Mouse (Mus musculus): ENCODE results near the gene Brd7. TPM values are rescaled to one million over a fixed set of nuclear protein-coding genes. Genes with fewer than 3 reads are reported as not detected.

The Brd7 gene
- polyA plus RNA-seq, 1 experiment from 2014 or later, result 75.2 TPM

DNA sequence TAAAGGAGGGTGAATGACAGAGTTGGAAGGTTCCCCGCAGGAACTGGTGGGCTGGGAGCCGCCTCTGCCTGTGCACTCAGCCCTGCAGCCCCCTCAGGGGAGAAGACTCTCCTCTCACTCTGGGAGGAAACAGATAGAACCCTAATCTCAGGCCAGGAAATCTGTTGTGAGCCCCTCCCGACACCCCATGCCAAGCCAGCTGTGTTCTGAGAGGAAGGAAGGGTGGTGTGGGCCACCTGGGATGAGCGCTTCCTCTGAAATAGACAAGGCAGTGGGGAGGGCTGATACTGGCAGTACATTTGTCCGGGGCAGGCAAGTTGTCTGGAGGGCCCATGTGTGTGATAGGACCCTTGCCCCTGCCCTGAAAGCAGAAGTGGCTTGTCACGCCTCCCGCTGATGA is 18.5 kb upstream of the Brd7 start:
- Histone ChIP-seq H3K27ac (no peak overlapping the region), H3K4me2 (no peak overlapping the region), H3K36me3 (ENCODE audit: poor library complexity, severe bottlenecking) (no peaks in the 10 kb centered on the region), H3K27me3 (no peaks in the 10 kb centered on the region; the same call in 1 of the 2 replicates), H3K4me3 (no peak overlapping the region), H3K4me1 (peaks cover 36% of the 10 kb centered on the region), H3K9ac (no peak overlapping the region), H3K9me3 (replicated peaks) (no peaks in the 10 kb centered on the region)
- WGBS, result 81% methylated on average over 7 of the region's 7 CpGs
- ATAC-seq, result no peak

- no peaks in the 10 kb centered on the region for H3K36me3 ChIP-seq (ENCODE audit: poor library complexity, severe bottlenecking)
- no peak overlapping the region for H3K4me3 ChIP-seq
- H3K4me2 ChIP-seq, result peak overlapping the region; percentile 15; the same call in 1 of the 2 replicates
- WGBS, result 49% methylated on average over 19 of the region's 19 CpGs
- peaks cover 2% of the 10 kb centered on the region; the same call in 1 of the 2 replicates for H3K27me3 ChIP-seq
- H3K4me1 ChIP-seq, result peaks cover 28% of the 10 kb centered on the region
- peak overlapping the region; percentile 31; the same call in 1 of the 2 replicates for H3K27ac ChIP-seq
- no peaks in the 10 kb centered on the region for H3K9me3 ChIP-seq (replicated peaks)
- peak; percentile 83 for ATAC-seq
- no peak overlapping the region for H3K9ac ChIP-seq
Observed at GRCm38 (mm10) chr8:88376836-88377582, 15.0 kb upstream of the Brd7 start.

DNA sequence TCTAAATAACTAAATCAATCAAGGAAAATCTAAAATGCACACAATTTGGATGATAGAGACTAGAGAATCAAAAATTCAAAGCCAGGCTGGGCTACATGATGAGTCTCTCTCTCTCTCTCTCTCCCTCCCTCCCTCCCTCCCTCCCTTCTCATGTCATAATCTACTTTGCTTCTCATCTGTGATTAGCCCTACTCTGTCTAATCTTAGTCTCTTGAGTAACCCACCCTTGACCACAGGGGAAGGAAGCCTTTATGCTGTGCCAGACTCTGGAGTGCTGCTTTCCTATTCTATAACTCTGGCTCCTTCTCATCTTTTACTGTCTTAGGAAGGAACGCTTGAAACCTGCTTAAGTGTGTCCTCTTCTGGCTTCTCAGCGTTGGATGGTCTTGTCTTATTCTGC is 9.5 kb upstream of the Brd7 start:
- Histone ChIP-seq H3K36me3 (ENCODE audit: poor library complexity, severe bottlenecking) (no peaks in the 10 kb centered on the region), H3K4me3 (no peak overlapping the region), H3K4me1 (peaks cover 20% of the 10 kb centered on the region), H3K4me2 (no peak overlapping the region), H3K27me3 (peaks cover 6% of the 10 kb centered on the region; the same call in 1 of the 2 replicates), H3K9ac (no peak overlapping the region), H3K27ac (no peak overlapping the region), H3K9me3 (replicated peaks) (no peaks in the 10 kb centered on the region)
- no peak for ATAC-seq
- WGBS, result 92% methylated on average over 2 of the region's 2 CpGs

DNA sequence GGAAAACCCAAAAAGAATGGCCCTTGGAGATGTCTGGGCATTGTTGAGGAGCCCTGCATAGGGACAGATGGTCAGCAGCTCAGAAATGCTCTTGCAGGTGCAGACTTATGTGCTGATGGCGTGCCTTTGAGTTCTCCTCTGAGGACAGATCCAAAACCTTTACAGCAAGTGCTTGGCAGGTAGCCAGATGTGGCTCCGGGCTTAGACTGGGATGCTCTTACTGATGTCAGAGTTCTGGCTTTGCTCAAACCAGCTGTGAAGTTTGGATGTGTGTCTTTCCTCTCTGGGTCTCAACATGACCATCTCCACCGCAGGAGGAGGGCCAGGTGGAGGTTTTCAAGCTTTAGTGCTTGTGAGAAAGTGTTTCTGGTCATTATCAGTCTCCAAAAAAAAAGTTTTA is 7.8 kb upstream of the Brd7 start:
- 48% methylated on average over 3 of the region's 3 CpGs for WGBS
- no peak overlapping the region for H3K4me3 ChIP-seq
- no peak overlapping the region for H3K9ac ChIP-seq
- peaks cover 8% of the 10 kb centered on the region; the same call in 1 of the 2 replicates for H3K4me1 ChIP-seq
- no peak for ATAC-seq
- no peak overlapping the region for H3K27ac ChIP-seq
- H3K9me3 ChIP-seq (replicated peaks), result no peaks in the 10 kb centered on the region
- H3K4me2 ChIP-seq, result no peak overlapping the region
- peaks cover 12% of the 10 kb centered on the region; the same call in 1 of the 2 replicates for H3K27me3 ChIP-seq
- H3K36me3 ChIP-seq (ENCODE audit: poor library complexity, severe bottlenecking), result no peaks in the 10 kb centered on the region

- Histone ChIP-seq H3K36me3 (ENCODE audit: poor library complexity, severe bottlenecking) (no peaks in the 10 kb centered on the region), H3K27me3 (peaks cover 12% of the 10 kb centered on the region; the same call in 1 of the 2 replicates), H3K4me2 (no peak overlapping the region), H3K4me1 (peaks cover 8% of the 10 kb centered on the region; the same call in 1 of the 2 replicates), H3K4me3 (no peak overlapping the region), H3K9ac (no peak overlapping the region), H3K27ac (no peak overlapping the region), H3K9me3 (replicated peaks) (no peaks in the 10 kb centered on the region)
- ATAC-seq, result no peak
- whole genome bisulfite sequencing, result 20% methylated on average over 6 of the region's 6 CpGs
Observed at GRCm38 (mm10) chr8:88369221-88369620, 7.2 kb upstream of the Brd7 start.

GRCm38 (mm10) chr8:88362446-88363150 is 604 bp upstream of the Brd7 start:
- 38% methylated on average over 11 of the region's 11 CpGs for WGBS
- Histone ChIP-seq H3K4me3 (peak overlapping the region; percentile 99), H3K27ac (no peak overlapping the region), H3K27me3 (peaks cover 5% of the 10 kb centered on the region; the same call in 1 of the 2 replicates), H3K4me1 (peaks cover 25% of the 10 kb centered on the region), H3K9me3 (replicated peaks) (0 out of 2 replicates have a peak, but pooled peaks cover 4% of the 10 kb centered on the region), H3K36me3 (ENCODE audit: poor library complexity, severe bottlenecking) (peaks cover 19% of the 10 kb centered on the region), H3K4me2 (peak overlapping the region; percentile 80), H3K9ac (peak overlapping the region; percentile 98)
- peak; percentile 54; the same call in 1 of the 2 replicates for ATAC-seq

DNA sequence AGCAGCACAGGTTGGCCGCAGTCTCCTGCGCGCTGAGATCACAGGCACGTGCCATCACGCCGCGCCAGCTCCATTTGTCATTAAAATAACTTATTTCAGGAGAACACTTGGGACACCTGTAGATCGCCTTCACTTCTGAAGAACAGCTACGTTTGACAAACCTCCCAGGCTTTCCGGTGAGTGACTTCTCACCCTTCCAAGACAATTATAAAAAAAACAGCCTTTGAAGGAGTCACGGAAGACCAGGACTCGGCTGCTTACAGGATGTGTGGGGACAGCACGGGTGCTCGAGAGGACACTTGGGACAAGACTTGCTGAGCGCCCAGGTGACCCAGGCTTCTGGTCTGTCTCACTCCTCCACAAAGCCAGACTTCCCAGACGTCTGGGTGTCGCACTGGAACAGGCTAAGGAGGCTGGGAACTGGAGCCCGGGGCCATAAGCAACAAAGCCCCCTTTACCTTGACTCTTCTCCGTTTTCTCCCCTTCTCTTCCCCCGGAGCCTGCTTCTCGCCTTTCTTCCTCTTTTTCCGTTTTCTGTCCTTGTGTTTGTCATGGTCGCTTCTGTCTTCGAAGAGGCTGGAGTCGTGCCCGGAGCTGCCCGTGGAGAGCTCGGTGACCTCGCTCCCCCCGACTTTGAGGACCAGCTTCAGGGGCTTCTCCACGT is 818 bp downstream of the Brd7 start:
- Histone ChIP-seq H3K9ac (peak overlapping the region; percentile 98), H3K4me1 (peaks cover 25% of the 10 kb centered on the region), H3K4me2 (peak overlapping the region; percentile 80), H3K4me3 (peak overlapping the region; percentile 99), H3K9me3 (replicated peaks) (0 out of 2 replicates have a peak, but pooled peaks cover 4% of the 10 kb centered on the region), H3K27me3 (peaks cover 5% of the 10 kb centered on the region; the same call in 1 of the 2 replicates), H3K36me3 (ENCODE audit: poor library complexity, severe bottlenecking) (peaks cover 33% of the 10 kb centered on the region), H3K27ac (peak overlapping the region; percentile 75)
- WGBS, result 1% methylated on average over 31 of the region's 31 CpGs
- peak; percentile 38; the same call in 1 of the 2 replicates for ATAC-seq

DNA sequence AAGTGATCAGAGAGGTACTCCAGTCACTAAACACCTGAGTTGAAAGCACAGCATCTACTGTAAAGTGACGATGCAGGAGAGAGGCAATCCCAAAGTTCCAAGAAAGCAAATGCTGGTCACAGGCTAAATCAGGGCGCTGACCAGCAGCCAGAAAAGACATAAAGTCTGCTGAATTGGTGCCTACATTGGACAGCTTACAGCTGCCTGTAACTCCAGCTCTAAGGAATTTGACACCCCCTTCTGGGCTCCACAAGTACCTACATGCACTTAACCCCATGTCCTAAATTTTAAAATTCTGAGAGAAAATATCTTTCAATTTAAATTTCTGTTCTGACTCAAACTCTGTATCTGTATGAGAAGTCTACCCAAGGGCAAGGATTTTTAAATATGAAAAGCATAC is 2.0 kb downstream of the Brd7 start:
- no peak overlapping the region for H3K27ac ChIP-seq
- H3K9me3 ChIP-seq (replicated peaks), result 0 out of 2 replicates have a peak, but pooled peaks cover 4% of the 10 kb centered on the region
- peaks cover 25% of the 10 kb centered on the region for H3K4me1 ChIP-seq
- no peak overlapping the region for H3K9ac ChIP-seq
- peak overlapping the region; percentile 80 for H3K4me2 ChIP-seq
- WGBS, result 91% methylated on average over 2 of the region's 2 CpGs
- peak overlapping the region; percentile 99; the same call in 1 of the 2 replicates for H3K4me3 ChIP-seq
- ATAC-seq, result no peak
- H3K36me3 ChIP-seq (ENCODE audit: poor library complexity, severe bottlenecking), result peaks cover 45% of the 10 kb centered on the region
- no peaks in the 10 kb centered on the region for H3K27me3 ChIP-seq

GRCm38 (mm10) chr8:88357946-88358345 is 4.0 kb downstream of the Brd7 start:
- Histone ChIP-seq H3K9ac (no peak overlapping the region), H3K4me1 (peaks cover 25% of the 10 kb centered on the region), H3K4me3 (no peak overlapping the region), H3K9me3 (replicated peaks) (0 out of 2 replicates have a peak, but pooled peaks cover 4% of the 10 kb centered on the region), H3K27ac (no peak overlapping the region), H3K4me2 (no peak overlapping the region), H3K27me3 (no peaks in the 10 kb centered on the region), H3K36me3 (ENCODE audit: poor library complexity, severe bottlenecking) (peaks cover 64% of the 10 kb centered on the region)
- no peak for ATAC-seq
- 84% methylated on average over 5 of the region's 5 CpGs for WGBS

DNA sequence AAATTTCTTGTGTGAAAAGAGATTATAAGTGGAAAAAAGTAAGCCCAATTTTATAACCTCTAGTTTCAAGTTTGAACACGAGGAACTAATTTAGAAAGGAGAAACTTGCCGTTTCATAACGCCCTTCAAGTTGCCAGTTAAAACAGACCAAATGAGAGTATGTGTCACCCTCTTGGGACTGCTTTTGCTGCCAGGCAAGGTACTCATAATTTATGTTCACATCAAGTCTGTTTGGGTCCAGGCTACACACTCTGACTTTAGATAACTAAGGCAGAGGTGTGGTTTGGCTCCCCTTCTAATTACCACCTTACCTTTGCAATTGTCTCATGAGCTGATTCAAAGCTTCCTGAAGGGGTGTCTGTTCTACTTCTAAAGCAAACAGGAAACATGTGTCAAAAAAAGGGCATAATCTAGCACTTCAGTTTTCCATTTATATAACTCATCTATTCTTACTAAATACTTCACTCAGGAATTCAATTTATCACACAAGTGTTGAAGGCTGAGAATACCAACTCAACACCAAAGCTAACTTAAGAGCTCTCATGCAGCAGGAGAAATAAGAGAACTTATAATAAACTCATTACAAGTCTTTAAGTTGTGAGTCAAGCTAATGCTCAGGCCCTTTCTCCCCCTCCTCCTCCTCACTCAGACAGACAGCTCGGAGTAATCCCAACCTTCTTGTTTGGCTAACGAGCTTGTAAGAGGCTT is 4.6 kb downstream of the Brd7 start:
- H3K4me3 ChIP-seq, result no peak overlapping the region
- H3K36me3 ChIP-seq (ENCODE audit: poor library complexity, severe bottlenecking), result peaks cover 70% of the 10 kb centered on the region
- no peak for ATAC-seq
- no peaks in the 10 kb centered on the region for H3K27me3 ChIP-seq
- 69% methylated on average over 5 of the region's 5 CpGs for WGBS
- no peak overlapping the region for H3K27ac ChIP-seq
- no peak overlapping the region for H3K9ac ChIP-seq
- 0 out of 2 replicates have a peak, but pooled peaks cover 4% of the 10 kb centered on the region for H3K9me3 ChIP-seq (replicated peaks)
- H3K4me1 ChIP-seq, result peaks cover 19% of the 10 kb centered on the region
- no peak overlapping the region for H3K4me2 ChIP-seq

GRCm38 (mm10) chr8:88349046-88349445 is 12.9 kb downstream of the Brd7 start:
- ATAC-seq, result no peak
- no peak overlapping the region for H3K27ac ChIP-seq
- WGBS, result 90% methylated on average over 2 of the region's 2 CpGs
- H3K4me2 ChIP-seq, result no peak overlapping the region
- no peak overlapping the region for H3K9ac ChIP-seq
- H3K9me3 ChIP-seq (replicated peaks), result no peaks in the 10 kb centered on the region
- H3K27me3 ChIP-seq, result no peaks in the 10 kb centered on the region
- no peak overlapping the region for H3K4me3 ChIP-seq
- H3K36me3 ChIP-seq (ENCODE audit: poor library complexity, severe bottlenecking), result peaks cover 89% of the 10 kb centered on the region
- H3K4me1 ChIP-seq, result no peaks in the 10 kb centered on the region
